In the genomic region with DNA sequence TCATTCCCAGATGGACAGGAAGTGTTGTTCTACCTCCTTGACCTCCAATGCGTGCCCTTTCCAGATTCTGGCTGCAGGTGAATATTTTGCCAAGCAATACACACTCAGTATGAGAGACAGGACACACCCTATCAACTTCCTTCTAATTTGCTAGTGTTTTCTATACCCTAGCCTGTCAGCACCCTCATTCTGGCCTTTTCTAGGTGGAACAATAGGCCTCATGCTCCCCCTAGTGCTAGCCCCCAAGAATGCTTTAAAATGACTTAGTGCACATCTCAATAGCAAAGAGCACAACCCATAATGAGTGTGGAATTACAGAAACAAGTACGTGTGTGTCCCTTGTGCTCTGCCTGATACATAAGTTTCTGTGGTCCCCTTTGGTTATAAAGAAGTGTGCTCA, we compare ENCODE assay signal across 10 mouse cellular contexts.
DNase-seq lines count a peak whose midpoint lies in the region; ATAC-seq and TF ChIP-seq lines count a peak whose summit lies in the region.
"Had no signal": no experiment of that assay in that cellular context is flagged by ENCODE, and none has a peak within 500 bp of the region (broad histone marks: within the 10 kb centered on the region; RNA-seq: fewer than 3 reads in every experiment).

No protein-coding gene starts in this region.

- no peak overlapping the region for H3K27ac ChIP-seq in midbrain, postnatal 0 days (ENCODE audit: low read depth, low read length)
- H3K27ac ChIP-seq: embryonic facial prominence, embryonic 13.5 days; limb, embryonic 15.5 days had no signal

- no peak overlapping the region for H3K4me3 ChIP-seq in E14TG2a.4 (replicated peaks; ENCODE audit: low read length)
- no peak overlapping the region for H3K4me3 ChIP-seq in midbrain, postnatal 0 days (ENCODE audit: low read depth, low read length)
- H3K4me3 ChIP-seq: embryonic facial prominence, embryonic 13.5 days; limb, embryonic 15.5 days had no signal

- 49% methylated on average over 2 of the region's 2 CpGs for WGBS in midbrain, postnatal 0 days

- H3K27me3 ChIP-seq in E14TG2a.4 (ENCODE audit: insufficient read depth, low read length): no peaks in the 10 kb centered on the region
- H3K27me3 ChIP-seq in midbrain, postnatal 0 days (ENCODE audit: insufficient read depth, low read length): no peaks in the 10 kb centered on the region
- H3K27me3 ChIP-seq: embryonic facial prominence, embryonic 13.5 days; limb, embryonic 15.5 days had no signal

- no peaks in the 10 kb centered on the region for H3K36me3 ChIP-seq in E14TG2a.4 (ENCODE audit: insufficient read depth, low read length)
- H3K36me3 ChIP-seq in midbrain, postnatal 0 days (ENCODE audit: insufficient read depth, low read length): no peaks in the 10 kb centered on the region
- H3K36me3 ChIP-seq: embryonic facial prominence, embryonic 13.5 days; limb, embryonic 15.5 days had no signal

- H3K4me1 ChIP-seq in E14TG2a.4 (replicated peaks; ENCODE audit: low read depth, low read length): no peaks in the 10 kb centered on the region
- no peaks in the 10 kb centered on the region for H3K4me1 ChIP-seq in midbrain, postnatal 0 days (ENCODE audit: insufficient read depth, low read length)
- H3K4me1 ChIP-seq: embryonic facial prominence, embryonic 13.5 days; limb, embryonic 15.5 days had no signal

- intact Hi-C loops in left cerebral cortex, postnatal 14 days (cut with DNase I): no loop called here
- intact Hi-C loops in left cerebral cortex, postnatal 10 days (cut with DNase I): no loop called here

- peak; percentile 49 for TF ChIP-seq CTCF in E14TG2a.4 (conservative IDR thresholded peaks at IDR 0.05; ENCODE audit: low read length)
- TF ChIP-seq CTCF in midbrain, postnatal 0 days (IDR thresholded peaks at IDR 0.05): peak; percentile 60

- H3K4me2 ChIP-seq in midbrain, postnatal 0 days (ENCODE audit: low read depth, low read length, poor library complexity, severe bottlenecking): no peak overlapping the region
- H3K4me2 ChIP-seq: embryonic facial prominence, embryonic 13.5 days; limb, embryonic 15.5 days had no signal

- DNase-seq in left cerebral cortex, postnatal 14 days (ENCODE audit: low spot score in 2 of 2): peak; percentile 17 to 30
- no peak for DNase-seq in left cerebral cortex, postnatal 10 days (ENCODE audit: extremely low spot score in 1 of 2, low spot score in 2 of 2)
- DNase-seq in adrenal gland, adult 2 months: peak; percentile 57
- DNase-seq in layer of hippocampus, adult 9-11 months: peak; percentile 30
- DNase-seq in midbrain, postnatal 0 days (ENCODE audit: low spot score): peak; percentile 19
- DNase-seq in right cerebral cortex, postnatal 25 days: no peak

- no peak overlapping the region for H3K9ac ChIP-seq in midbrain, postnatal 0 days (replicated peaks; ENCODE audit: low read length, poor library complexity, severe bottlenecking)
- H3K9ac ChIP-seq: embryonic facial prominence, embryonic 13.5 days; limb, embryonic 15.5 days had no signal

- peak; percentile 98 for ATAC-seq in granulocyte monocyte progenitor cell, adult 5-6 weeks (replicated peaks; ENCODE audit: poor library complexity, severe bottlenecking)
- no peak for ATAC-seq in midbrain, postnatal 0 days (ENCODE audit: low FRiP score)

- H3K9me3 ChIP-seq in E14TG2a.4 (ENCODE audit: low read length): peaks cover 7% of the 10 kb centered on the region
- H3K9me3 ChIP-seq in midbrain, postnatal 0 days (ENCODE audit: low read length): no peaks in the 10 kb centered on the region
- H3K9me3 ChIP-seq: embryonic facial prominence, embryonic 13.5 days; limb, embryonic 15.5 days had no signal

Comparison
In these comparisons a context has a peak if more than half of its experiments do, and no peak if none do; other contexts are left out.
1. DNase-seq: peak in left cerebral cortex, postnatal 14 days (2 of 2), adrenal gland, adult 2 months (single experiment), layer of hippocampus, adult 9-11 months (single experiment) and midbrain, postnatal 0 days (single experiment); none in left cerebral cortex, postnatal 10 days (0 of 2) and right cerebral cortex, postnatal 25 days (single experiment).